Mouse (Mus musculus): Measurements from ENCODE around the gene Stk16.
A peak's percentile ranks its signal among the peaks of the same experiment; 100 is the strongest.

Gene Stk16

GRCm38 (mm10) chr1:75210136-75211087 is at the start of gene Stk16, which contains the start of gene Glb1l:
Stk16 (plus strand) TSS chr1:75210838.
Glb1l (minus strand) TSS chr1:75210813.
- DNase-seq (ENCODE audit: low spot score in 2 of 2) = peak; percentile 95 to 97

DNA sequence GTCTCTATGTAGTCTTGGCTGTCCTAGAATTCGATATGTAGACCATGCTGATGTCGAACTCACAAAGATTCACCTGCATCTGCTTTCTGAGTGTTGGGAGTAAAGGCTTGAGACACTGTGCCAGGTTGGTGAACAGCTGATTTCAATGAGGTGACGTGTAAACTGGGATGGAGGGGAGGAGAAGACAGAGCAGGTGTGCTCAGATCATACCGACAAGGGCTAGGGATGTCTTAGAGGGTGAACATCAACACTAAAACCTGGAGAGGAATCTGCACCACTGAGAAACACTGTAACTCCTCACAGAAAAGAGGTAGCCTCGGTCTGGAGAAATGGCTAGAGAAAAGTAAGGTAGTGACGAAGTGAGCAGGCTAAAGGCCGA is 42.6 kb upstream of the Stk16 start:
- no peak for DNase-seq (ENCODE audit: low spot score in 2 of 2)

DNA sequence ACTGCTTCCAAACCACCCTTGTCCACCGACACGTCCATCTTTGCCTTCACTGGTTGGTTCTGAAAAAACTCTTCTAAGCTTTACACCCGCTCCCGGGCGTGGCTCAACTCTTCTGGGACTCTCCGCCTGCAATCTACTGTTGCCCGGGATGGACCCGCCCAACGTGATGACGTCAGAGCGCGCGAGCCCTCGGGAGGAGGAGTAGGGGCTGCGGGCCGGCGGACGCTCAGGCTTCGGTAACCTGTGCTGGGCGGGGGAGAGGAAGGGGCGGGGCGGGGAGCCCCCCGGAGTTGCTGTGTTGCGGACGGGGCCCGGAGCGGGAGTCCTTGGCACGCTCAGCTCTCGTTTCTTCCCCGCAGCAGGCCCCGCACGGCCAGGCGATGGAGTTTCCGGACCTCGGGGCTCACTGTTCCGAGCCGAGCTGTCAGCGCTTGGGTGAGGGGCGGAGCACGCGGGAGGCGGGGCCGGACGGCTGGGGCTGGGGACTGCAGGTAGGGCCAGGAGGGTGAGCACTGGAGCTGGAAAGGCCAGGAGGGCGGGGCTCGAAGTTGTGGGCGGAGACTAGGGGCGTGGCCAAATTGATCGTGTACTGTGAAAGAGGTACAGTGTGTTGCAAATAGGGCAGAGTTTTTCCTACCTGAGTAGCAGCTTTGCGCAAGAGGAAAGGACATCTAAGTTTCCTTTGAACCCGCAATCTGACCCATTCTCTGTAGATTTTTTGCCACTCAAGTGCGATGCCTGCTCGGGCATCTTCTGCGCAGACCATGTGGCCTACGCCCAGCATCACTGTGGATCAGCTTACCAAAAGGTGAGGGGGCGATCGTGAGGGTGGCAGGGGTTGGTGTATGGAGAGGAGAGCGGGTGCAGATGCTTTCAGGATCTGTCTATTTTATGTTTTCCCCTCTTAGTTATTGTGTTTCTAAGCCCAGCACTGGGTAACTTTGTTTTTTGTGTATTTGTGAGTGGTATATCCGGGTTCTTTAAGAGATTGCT is 41.9 kb upstream of the Stk16 start, which contains the start of gene Zfand2b:
Gene Zfand2b (plus strand): TSS at position 175 of the 993 bp plus-strand sequence.
- DNase-seq (ENCODE audit: low spot score in 2 of 2) = peak; percentile 98

- DNase-seq (ENCODE audit: low spot score in 2 of 2) = peak in 1 of 2 experiments; percentile 35
These were observed 31.1 kb upstream of the Stk16 start for GRCm38 (mm10) chr1:75179334-75180104.

- DNase-seq (ENCODE audit: low spot score in 2 of 2) = peak; percentile 75 to 88
These were observed 30.5 kb upstream of the Stk16 start, which contains the start of gene Abcb6 for GRCm38 (mm10) chr1:75180105-75180590. Abcb6 (minus strand) TSS chr1:75180392.

DNA sequence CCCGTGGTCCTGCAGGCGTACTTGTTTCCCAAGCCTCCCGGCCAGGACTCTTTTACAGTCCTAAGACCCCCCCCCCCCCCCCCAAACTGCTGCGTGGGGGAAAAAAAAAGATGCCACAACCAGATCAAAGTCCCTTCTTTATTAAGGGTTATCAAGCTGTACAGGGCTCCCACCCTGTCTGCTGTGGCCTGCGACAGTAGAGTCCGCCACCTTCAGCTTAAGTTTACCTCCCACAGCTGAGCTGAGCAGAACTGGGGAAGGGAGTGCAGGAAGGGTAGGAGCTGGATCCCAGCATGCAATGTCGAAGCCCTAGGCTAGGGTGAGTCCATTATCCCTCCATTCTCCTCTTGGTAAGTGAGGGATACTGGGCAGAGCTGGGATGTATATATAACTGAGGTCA is 29.9 kb upstream of the Stk16 start:
- DNase-seq (ENCODE audit: low spot score in 2 of 2) = no peak

DNA sequence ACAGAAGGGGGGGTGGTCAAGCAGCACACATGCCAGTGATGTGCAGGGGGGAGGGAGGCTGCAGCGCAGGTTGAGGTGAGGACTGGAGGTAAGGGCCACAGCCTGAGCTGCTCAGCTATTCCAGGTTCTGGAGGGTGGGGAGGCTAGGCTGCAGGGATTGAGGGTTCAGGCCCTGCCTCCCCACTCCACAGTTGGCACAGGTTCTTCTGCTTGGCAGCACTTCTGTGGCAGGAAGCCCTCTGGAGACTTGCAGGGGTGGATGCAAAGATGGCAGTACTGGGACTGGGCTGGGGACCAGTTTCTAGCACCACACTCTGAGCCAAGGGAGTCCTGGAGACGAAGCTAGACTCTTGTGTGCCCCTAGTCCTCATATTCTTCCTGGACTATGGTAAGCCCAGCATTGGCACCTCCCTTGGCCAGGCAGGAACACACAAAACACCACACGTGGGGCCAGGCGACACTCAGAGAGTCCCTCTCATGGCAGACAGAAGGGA is 29.2 kb upstream of the Stk16 start:
- DNase-seq (ENCODE audit: low spot score in 2 of 2) = no peak

GRCm38 (mm10) chr1:75182160-75182559 is 28.5 kb upstream of the Stk16 start:
- no peak for DNase-seq (ENCODE audit: low spot score in 2 of 2)

DNA sequence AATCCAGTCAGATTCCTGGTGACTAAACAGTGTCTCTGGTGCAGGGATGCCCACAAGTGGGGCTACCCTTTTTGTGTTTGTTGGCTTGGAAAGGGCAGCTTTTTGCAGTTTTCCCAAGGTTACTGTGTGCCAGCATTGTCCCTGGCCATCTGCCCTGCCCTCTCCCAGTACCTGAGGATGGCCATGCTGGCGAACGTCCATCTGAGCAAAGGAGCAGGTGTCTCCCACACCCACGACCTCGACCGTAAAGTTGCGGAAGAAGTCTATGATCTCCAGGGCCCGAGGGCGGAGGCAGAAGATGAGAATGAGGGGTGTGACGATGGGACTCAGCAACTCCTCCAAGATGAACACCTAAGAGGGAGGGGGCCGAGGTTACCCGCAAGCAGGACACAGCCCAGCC is 25.1 kb upstream of the Stk16 start:
- no peak for DNase-seq (ENCODE audit: low spot score in 2 of 2)

GRCm38 (mm10) chr1:75187126-75187525 is 23.5 kb upstream of the Stk16 start:
- no peak for DNase-seq (ENCODE audit: low spot score in 2 of 2)

GRCm38 (mm10) chr1:75187914-75188483 is 22.6 kb upstream of the Stk16 start:
- no peak for DNase-seq (ENCODE audit: low spot score in 2 of 2)

GRCm38 (mm10) chr1:75190577-75190976 is 20.1 kb upstream of the Stk16 start:
- DNase-seq (ENCODE audit: low spot score in 2 of 2) = no peak

- no peak for DNase-seq (ENCODE audit: low spot score in 2 of 2)
These were observed 19.4 kb upstream of the Stk16 start for GRCm38 (mm10) chr1:75191258-75191621.

- peak; percentile 91 to 96 for DNase-seq (ENCODE audit: low spot score in 2 of 2)
These were observed 18.8 kb upstream of the Stk16 start, which contains the start of the genes Ankzf1 and Atg9a for GRCm38 (mm10) chr1:75191622-75192402. Ankzf1 (plus strand) TSS chr1:75192151. Atg9a (minus strand) TSS chr1:75192196.

- DNase-seq (ENCODE audit: low spot score in 2 of 2) = peak; percentile 19 to 54
These were observed 18.2 kb upstream of the Stk16 start for GRCm38 (mm10) chr1:75192452-75192851.

GRCm38 (mm10) chr1:75201236-75201635 is 9.4 kb upstream of the Stk16 start:
- no peak for DNase-seq (ENCODE audit: low spot score in 2 of 2)

DNA sequence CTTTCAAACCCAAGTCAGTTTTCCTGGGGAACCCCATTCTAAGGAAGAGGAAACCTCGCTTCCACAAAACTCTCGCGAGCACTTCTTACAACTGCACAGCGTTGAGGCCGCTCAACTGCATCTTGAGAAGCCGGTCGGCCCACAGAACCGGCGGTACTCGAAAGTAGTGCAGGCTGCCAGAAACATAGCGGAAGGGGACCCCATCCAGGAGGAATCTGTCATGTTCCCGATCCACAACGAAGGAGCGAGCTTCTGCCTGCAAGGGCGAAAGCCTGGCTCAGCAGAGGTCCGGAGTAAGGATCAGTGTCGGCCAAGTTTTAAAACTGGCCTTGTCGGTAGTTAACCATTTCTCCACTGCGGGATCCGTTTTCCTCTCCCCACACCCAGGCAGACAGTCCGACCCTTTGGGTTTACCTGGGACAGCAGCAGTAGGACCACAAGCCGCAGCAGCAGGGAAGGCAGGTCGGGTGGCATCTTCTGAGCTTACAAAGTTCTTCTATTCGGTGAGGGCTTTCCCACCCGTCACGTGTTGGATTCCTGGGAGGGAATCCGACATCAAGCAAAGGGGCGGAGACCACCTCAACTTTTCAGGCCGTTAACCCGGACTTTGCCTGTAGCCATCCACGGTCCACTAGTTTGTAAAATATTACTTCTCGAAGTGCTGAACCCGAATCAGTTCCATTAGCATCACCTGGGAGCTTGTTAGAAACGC is 1.5 kb upstream of the Stk16 start:
- DNase-seq (ENCODE audit: low spot score in 2 of 2) = peak; percentile 38 to 41

- no peak for DNase-seq (ENCODE audit: low spot score in 2 of 2)
These were observed 587 bp downstream of the Stk16 start for GRCm38 (mm10) chr1:75211141-75211708.

DNA sequence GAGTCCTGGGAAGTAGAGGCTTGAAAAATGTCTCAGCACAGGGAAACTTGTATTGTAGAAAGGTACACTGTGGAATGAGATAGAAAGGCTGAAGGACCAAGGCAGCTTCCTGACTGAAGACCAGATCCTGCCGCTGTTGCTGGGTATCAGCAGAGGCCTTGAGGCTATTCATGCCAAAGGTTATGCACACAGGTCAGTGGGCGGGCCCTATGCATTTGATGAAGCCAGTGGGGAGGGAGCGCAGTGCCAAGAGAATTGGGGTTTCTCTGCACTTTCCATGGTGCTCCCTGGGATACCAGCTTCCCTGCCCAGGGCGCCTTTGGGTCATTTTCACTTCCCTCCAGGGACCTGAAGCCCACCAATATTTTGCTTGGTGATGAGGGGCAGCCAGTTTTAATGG is 1.9 kb downstream of the Stk16 start:
- DNase-seq (ENCODE audit: low spot score in 2 of 2) = no peak
